Mouse (Mus musculus): ENCODE results near the gene Pdzrn4.

DNA sequence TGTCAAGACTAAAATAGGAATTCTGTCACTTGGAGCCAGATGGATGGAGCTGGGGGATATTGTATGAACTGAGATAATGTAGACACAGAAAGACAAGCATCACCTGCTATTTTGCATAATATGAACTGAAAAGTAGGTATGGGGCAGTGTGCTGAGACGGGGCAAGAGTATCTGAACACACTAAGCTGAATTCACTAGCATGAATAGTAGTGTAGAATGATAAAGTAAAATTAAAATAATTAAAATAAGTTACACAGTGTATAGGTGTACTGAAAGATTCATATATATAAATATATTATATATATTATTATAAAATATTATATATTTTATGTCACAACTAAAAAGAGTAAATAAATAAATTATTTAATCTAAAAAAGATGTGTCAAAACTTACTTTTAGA is 409.7 kb downstream of the Pdzrn4 start:
- no peak for TF ChIP-seq CTCF (IDR thresholded peaks at IDR 0.05; ENCODE audit: borderline replicate concordance, control insufficient read depth, extremely low read depth, insufficient read depth, low read length, poor library complexity)
- TF ChIP-seq POLR2A (IDR thresholded peaks at IDR 0.05; ENCODE audit: control insufficient read depth, extremely low read depth, insufficient read depth, low read length, poor library complexity) = no peak
